Mouse (Mus musculus) heart, embryonic 13.5 days (tissue): ENCODE measurements at regions not wholly inside any gene's neighbourhood (a gene's known extent, or its start where the extent isn't known, plus 50 kb on each side); places are given as distances from the start of the nearest gene placed in this dataset.

Source experiments
- ATAC-seq: fragments of 200-750 bp; cut with Nextera tagmentation; 2 replicates; pipeline ENCODE4 v1.8.0; 2017; ENCODE audit warnings: moderate TSS enrichment; ENCODE audit not compliant: insufficient number of reproducible peaks, low FRiP score, low TSS enrichment; ENCODE audit errors: extremely low read depth
- H3K27ac ChIP-seq: fragments of 300-500 bp; sonication (generic); replicated peaks from 2 replicates; pipeline ENCODE4 v1.5.1; 2015; ENCODE audit warnings: moderate library complexity, mild to moderate bottlenecking, inconsistent platforms
- H3K27me3 ChIP-seq: fragments of 300-500 bp; sonication (generic); replicated peaks from 2 replicates; pipeline ENCODE4 v1.6.1; 2015; ENCODE audit warnings: mild to moderate bottlenecking, inconsistent platforms
- H3K36me3 ChIP-seq: fragments of 300-500 bp; sonication (generic); 2 replicates; pipeline ENCODE4 v1.6.1; 2015; ENCODE audit warnings: mild to moderate bottlenecking, inconsistent platforms
- H3K4me1 ChIP-seq: fragments of 300-500 bp; sonication (generic); 2 replicates; pipeline ENCODE4 v1.6.1; 2015; ENCODE audit warnings: inconsistent platforms
- H3K4me2 ChIP-seq: fragments of 300-500 bp; sonication (generic); 2 replicates; pipeline ENCODE4 v1.6.1; 2015; ENCODE audit warnings: inconsistent platforms, mild to moderate bottlenecking, moderate library complexity
- H3K4me3 ChIP-seq: fragments of 300-500 bp; sonication (generic); 2 replicates; pipeline ENCODE4 v1.5.1; 2015; ENCODE audit warnings: moderate library complexity, mild to moderate bottlenecking, inconsistent platforms
- H3K9ac ChIP-seq: fragments of 300-500 bp; sonication (generic); 2 replicates; pipeline ENCODE4 v1.6.1; 2015; ENCODE audit warnings: inconsistent platforms, mild to moderate bottlenecking, moderate library complexity
- H3K9me3 ChIP-seq: fragments of 300-500 bp; sonication (generic); 2 replicates; pipeline ENCODE4 v1.6.1; 2016; ENCODE audit warnings: inconsistent platforms
- WGBS: fragments of 180-500 bp; shearing (Covaris S2); methylation state at CpG from one replicate; pipeline ENCODE4 v1.1.7; 2015; ENCODE audit warnings: mixed read lengths; 5-methylcytosine and 5-hydroxymethylcytosine counted together

GRCm38 (mm10) chr11:24925135-24925534 is 847.3 kb downstream of the Bcl11a start:
- H3K27me3 ChIP-seq = no peaks in the 10 kb centered on the region
- H3K36me3 ChIP-seq = no peaks in the 10 kb centered on the region
- H3K27ac ChIP-seq = no peak overlapping the region
- H3K4me1 ChIP-seq = no peaks in the 10 kb centered on the region
- no peaks in the 10 kb centered on the region for H3K9me3 ChIP-seq
- no peak for ATAC-seq
- H3K4me3 ChIP-seq = no peak overlapping the region
- no peak overlapping the region for H3K9ac ChIP-seq
- H3K4me2 ChIP-seq = no peak overlapping the region

GRCm38 (mm10) chr11:24943646-24944045 is 865.8 kb downstream of the Bcl11a start:
- Histone ChIP-seq H3K4me3 (no peak overlapping the region), H3K9ac (no peak overlapping the region), H3K4me1 (no peaks in the 10 kb centered on the region), H3K9me3 (no peaks in the 10 kb centered on the region), H3K36me3 (no peaks in the 10 kb centered on the region), H3K27ac (no peak overlapping the region), H3K27me3 (no peaks in the 10 kb centered on the region), H3K4me2 (no peak overlapping the region)
- ATAC-seq = no peak

GRCm38 (mm10) chr11:24951161-24951560 is 873.3 kb downstream of the Bcl11a start:
- WGBS = 90% methylated on average over 1 of the region's 1 CpGs
- Histone ChIP-seq H3K9me3 (no peaks in the 10 kb centered on the region), H3K4me2 (no peak overlapping the region), H3K4me3 (no peak overlapping the region), H3K4me1 (no peaks in the 10 kb centered on the region), H3K27ac (no peak overlapping the region), H3K36me3 (no peaks in the 10 kb centered on the region), H3K9ac (no peak overlapping the region), H3K27me3 (no peaks in the 10 kb centered on the region)
- ATAC-seq = no peak

GRCm38 (mm10) chr11:24972359-24972758 is 894.5 kb downstream of the Bcl11a start:
- no peak overlapping the region for H3K4me2 ChIP-seq
- no peak overlapping the region for H3K9ac ChIP-seq
- H3K27ac ChIP-seq = no peak overlapping the region
- WGBS = 70% methylated on average over 2 of the region's 2 CpGs
- no peak for ATAC-seq
- H3K36me3 ChIP-seq = no peaks in the 10 kb centered on the region
- no peaks in the 10 kb centered on the region for H3K9me3 ChIP-seq
- no peaks in the 10 kb centered on the region for H3K27me3 ChIP-seq
- H3K4me3 ChIP-seq = no peak overlapping the region
- no peaks in the 10 kb centered on the region for H3K4me1 ChIP-seq

- no peak for ATAC-seq
- 70% methylated on average over 9 of the region's 9 CpGs for WGBS
- no peak overlapping the region for H3K9ac ChIP-seq
- peaks cover 13% of the 10 kb centered on the region; the same call in 1 of the 2 replicates for H3K4me1 ChIP-seq
- no peaks in the 10 kb centered on the region for H3K36me3 ChIP-seq
- no peak overlapping the region for H3K4me3 ChIP-seq
- no peak overlapping the region for H3K27ac ChIP-seq
- H3K4me2 ChIP-seq = no peak overlapping the region
- no peaks in the 10 kb centered on the region for H3K27me3 ChIP-seq
- H3K9me3 ChIP-seq = no peaks in the 10 kb centered on the region
Observed at GRCm38 (mm10) chr11:24980193-24980665, 902.4 kb downstream of the Bcl11a start.

- Histone ChIP-seq H3K27ac (no peak overlapping the region), H3K9me3 (no peaks in the 10 kb centered on the region), H3K4me2 (no peak overlapping the region), H3K36me3 (no peaks in the 10 kb centered on the region), H3K9ac (no peak overlapping the region), H3K4me3 (no peak overlapping the region), H3K27me3 (no peaks in the 10 kb centered on the region), H3K4me1 (peaks cover 13% of the 10 kb centered on the region; the same call in 1 of the 2 replicates)
- no peak for ATAC-seq
- WGBS = 70% methylated on average over 10 of the region's 10 CpGs
Observed at GRCm38 (mm10) chr11:24983060-24983629, 905.3 kb downstream of the Bcl11a start.

GRCm38 (mm10) chr11:25005491-25005890 is 927.6 kb downstream of the Bcl11a start:
- Histone ChIP-seq H3K27me3 (no peaks in the 10 kb centered on the region), H3K36me3 (no peaks in the 10 kb centered on the region), H3K4me3 (no peak overlapping the region), H3K9ac (no peak overlapping the region), H3K27ac (peak overlapping the region; percentile 40; the same call in 1 of the 2 replicates), H3K9me3 (no peaks in the 10 kb centered on the region), H3K4me2 (peak overlapping the region; percentile 40), H3K4me1 (peaks cover 15% of the 10 kb centered on the region)
- no peak for ATAC-seq
- WGBS = 11% methylated on average over 5 of the region's 5 CpGs

GRCm38 (mm10) chr11:25026786-25027185 is 948.9 kb downstream of the Bcl11a start:
- Histone ChIP-seq H3K27ac (no peak overlapping the region), H3K4me1 (no peaks in the 10 kb centered on the region), H3K4me2 (no peak overlapping the region), H3K27me3 (no peaks in the 10 kb centered on the region), H3K4me3 (no peak overlapping the region), H3K36me3 (no peaks in the 10 kb centered on the region), H3K9me3 (no peaks in the 10 kb centered on the region), H3K9ac (no peak overlapping the region)
- ATAC-seq = no peak
- 56% methylated on average over 4 of the region's 4 CpGs for WGBS

- Histone ChIP-seq H3K9ac (no peak overlapping the region), H3K36me3 (no peaks in the 10 kb centered on the region), H3K4me2 (no peak overlapping the region), H3K27ac (no peak overlapping the region), H3K4me3 (no peak overlapping the region), H3K9me3 (no peaks in the 10 kb centered on the region), H3K27me3 (no peaks in the 10 kb centered on the region), H3K4me1 (peaks cover 3% of the 10 kb centered on the region)
- ATAC-seq = no peak
- 35% methylated on average over 4 of the region's 4 CpGs for WGBS
Observed at GRCm38 (mm10) chr11:25040983-25041382, 963.1 kb downstream of the Bcl11a start.

- no peak overlapping the region for H3K4me2 ChIP-seq
- no peaks in the 10 kb centered on the region for H3K36me3 ChIP-seq
- no peaks in the 10 kb centered on the region for H3K9me3 ChIP-seq
- peaks cover 3% of the 10 kb centered on the region for H3K4me1 ChIP-seq
- no peak overlapping the region for H3K27ac ChIP-seq
- H3K27me3 ChIP-seq = no peaks in the 10 kb centered on the region
- 69% methylated on average over 3 of the region's 3 CpGs for WGBS
- H3K4me3 ChIP-seq = no peak overlapping the region
- H3K9ac ChIP-seq = no peak overlapping the region
- no peak for ATAC-seq
Observed at GRCm38 (mm10) chr11:25042763-25043162, 964.9 kb downstream of the Bcl11a start.

GRCm38 (mm10) chr11:25045339-25045738 is 967.5 kb downstream of the Bcl11a start:
- H3K4me2 ChIP-seq = no peak overlapping the region
- H3K4me1 ChIP-seq = peaks cover 3% of the 10 kb centered on the region
- no peaks in the 10 kb centered on the region for H3K9me3 ChIP-seq
- ATAC-seq = no peak
- H3K27me3 ChIP-seq = no peaks in the 10 kb centered on the region
- WGBS = 63% methylated on average over 3 of the region's 3 CpGs
- H3K36me3 ChIP-seq = no peaks in the 10 kb centered on the region
- H3K27ac ChIP-seq = no peak overlapping the region
- no peak overlapping the region for H3K4me3 ChIP-seq
- no peak overlapping the region for H3K9ac ChIP-seq

- Histone ChIP-seq H3K36me3 (no peaks in the 10 kb centered on the region), H3K4me1 (peaks cover 3% of the 10 kb centered on the region), H3K4me2 (no peak overlapping the region), H3K9ac (no peak overlapping the region), H3K9me3 (no peaks in the 10 kb centered on the region), H3K4me3 (no peak overlapping the region), H3K27ac (no peak overlapping the region), H3K27me3 (no peaks in the 10 kb centered on the region)
- WGBS = 50% methylated on average over 7 of the region's 7 CpGs
- ATAC-seq = no peak
Observed at GRCm38 (mm10) chr11:25045977-25046376, 968.1 kb downstream of the Bcl11a start.
